Mouse (Mus musculus): ENCODE results near the gene Nck2. TPM values are rescaled to one million over a fixed set of nuclear protein-coding genes. Genes with fewer than 3 reads are reported as not detected.
A peak's percentile ranks its signal among the peaks of the same experiment; 100 is the strongest.

Nck2 gene
- total RNA-seq, 1 experiment = 20.3 TPM

- Histone ChIP-seq H3K4me1 (ENCODE audit: control insufficient read depth in 2 of 2, insufficient read depth in 2 of 2, low read length in 2 of 2, poor library complexity in 1 of 2) (no peaks in the 10 kb centered on the region), H3K27ac (ENCODE audit: insufficient read depth, low read depth, low read length, poor library complexity, severe bottlenecking) (no peak overlapping the region), H3K4me3 (ENCODE audit: insufficient read depth in 1 of 2, low read depth in 1 of 2, low read length in 2 of 2, poor library complexity in 1 of 2, severe bottlenecking in 1 of 2) (no peak overlapping the region), H3K9ac (ENCODE audit: insufficient read depth, low read depth, low read length, poor library complexity, severe bottlenecking) (no peak overlapping the region), H3K9me3 (ENCODE audit: control insufficient read depth, insufficient read depth, low read depth, low read length) (no peaks in the 10 kb centered on the region), H3K36me3 (ENCODE audit: control insufficient read depth, insufficient read depth, low read length, poor library complexity, severe bottlenecking) (peaks cover 2% of the 10 kb centered on the region; the same call in 1 of the 2 replicates)
- no peak for DNase-seq (ENCODE audit: low read depth, low spot score)
- TF ChIP-seq CHD2 (IDR thresholded peaks at IDR 0.05; ENCODE audit: low read depth, low read length) = no peak
- TF ChIP-seq HCFC1 (IDR thresholded peaks at IDR 0.05; ENCODE audit: borderline replicate concordance, insufficient read depth, low read length) = no peak
- no peak for TF ChIP-seq ZC3H11A (IDR thresholded peaks at IDR 0.05; ENCODE audit: borderline replicate concordance, low read depth, low read length)
- TF ChIP-seq MAFK (IDR thresholded peaks at IDR 0.05; ENCODE audit: insufficient read depth, low read depth, low read length) = no peak
- no peak for TF ChIP-seq ZNF384 (IDR thresholded peaks at IDR 0.05; ENCODE audit: low read depth, low read length)
- in situ Hi-C loops (cut with MboI; ENCODE audit: low sequenced_read_pairs in 2 of 2, unreplicated experiment in 2 of 2) = no loop called here
These were observed 120.9 kb downstream of the Nck2 start for GRCm38 (mm10) chr1:43565260-43565659.

- no peak overlapping the region for H3K4me3 ChIP-seq (ENCODE audit: insufficient read depth in 1 of 2, low read depth in 1 of 2, low read length in 2 of 2, poor library complexity in 1 of 2, severe bottlenecking in 1 of 2)
- H3K4me1 ChIP-seq (ENCODE audit: control insufficient read depth in 2 of 2, insufficient read depth in 2 of 2, low read length in 2 of 2, poor library complexity in 1 of 2) = peaks cover 0 to 2% of the 10 kb centered on the region in 2 experiments; a peak in 1 of 4 replicates
- no peaks in the 10 kb centered on the region for H3K9me3 ChIP-seq (ENCODE audit: control insufficient read depth, insufficient read depth, low read depth, low read length)
- no peak for DNase-seq (ENCODE audit: low read depth, low spot score)
- no peak overlapping the region for H3K9ac ChIP-seq (ENCODE audit: insufficient read depth, low read depth, low read length, poor library complexity, severe bottlenecking)
- H3K27ac ChIP-seq (ENCODE audit: insufficient read depth, low read depth, low read length, poor library complexity, severe bottlenecking) = no peak overlapping the region
- TF ChIP-seq CHD2 (IDR thresholded peaks at IDR 0.05; ENCODE audit: low read depth, low read length) (no peak), HCFC1 (IDR thresholded peaks at IDR 0.05; ENCODE audit: borderline replicate concordance, insufficient read depth, low read length) (no peak), ZNF384 (IDR thresholded peaks at IDR 0.05; ENCODE audit: low read depth, low read length) (no peak), ZC3H11A (IDR thresholded peaks at IDR 0.05; ENCODE audit: borderline replicate concordance, low read depth, low read length) (no peak), MAFK (IDR thresholded peaks at IDR 0.05; ENCODE audit: insufficient read depth, low read depth, low read length) (no peak)
- peaks cover 2% of the 10 kb centered on the region; the same call in 1 of the 2 replicates for H3K36me3 ChIP-seq (ENCODE audit: control insufficient read depth, insufficient read depth, low read length, poor library complexity, severe bottlenecking)
- in situ Hi-C loops (cut with MboI; ENCODE audit: low sequenced_read_pairs in 2 of 2, unreplicated experiment in 2 of 2) = no loop called here
These were observed 122.4 kb downstream of the Nck2 start for GRCm38 (mm10) chr1:43566677-43567377.

GRCm38 (mm10) chr1:43568824-43569223 is 124.4 kb downstream of the Nck2 start:
- Histone ChIP-seq H3K9ac (ENCODE audit: insufficient read depth, low read depth, low read length, poor library complexity, severe bottlenecking) (no peak overlapping the region), H3K4me1 (ENCODE audit: control insufficient read depth in 2 of 2, insufficient read depth in 2 of 2, low read length in 2 of 2, poor library complexity in 1 of 2) (peaks cover 0 to 2% of the 10 kb centered on the region in 2 experiments; a peak in 1 of 4 replicates), H3K36me3 (ENCODE audit: control insufficient read depth, insufficient read depth, low read length, poor library complexity, severe bottlenecking) (peaks cover 2% of the 10 kb centered on the region; the same call in 1 of the 2 replicates), H3K4me3 (ENCODE audit: insufficient read depth in 1 of 2, low read depth in 1 of 2, low read length in 2 of 2, poor library complexity in 1 of 2, severe bottlenecking in 1 of 2) (no peak overlapping the region), H3K9me3 (ENCODE audit: control insufficient read depth, insufficient read depth, low read depth, low read length) (no peaks in the 10 kb centered on the region), H3K27ac (ENCODE audit: insufficient read depth, low read depth, low read length, poor library complexity, severe bottlenecking) (no peak overlapping the region)
- in situ Hi-C loops (cut with MboI; ENCODE audit: low sequenced_read_pairs in 2 of 2, unreplicated experiment in 2 of 2) = no loop called here
- no peak for DNase-seq (ENCODE audit: low read depth, low spot score)
- TF ChIP-seq ZNF384 (IDR thresholded peaks at IDR 0.05; ENCODE audit: low read depth, low read length) = no peak
- no peak for TF ChIP-seq HCFC1 (IDR thresholded peaks at IDR 0.05; ENCODE audit: borderline replicate concordance, insufficient read depth, low read length)
- TF ChIP-seq MAFK (IDR thresholded peaks at IDR 0.05; ENCODE audit: insufficient read depth, low read depth, low read length) = no peak
- TF ChIP-seq CHD2 (IDR thresholded peaks at IDR 0.05; ENCODE audit: low read depth, low read length) = no peak
- no peak for TF ChIP-seq ZC3H11A (IDR thresholded peaks at IDR 0.05; ENCODE audit: borderline replicate concordance, low read depth, low read length)

- Histone ChIP-seq H3K27ac (ENCODE audit: insufficient read depth, low read depth, low read length, poor library complexity, severe bottlenecking) (no peak overlapping the region), H3K4me3 (ENCODE audit: insufficient read depth in 1 of 2, low read depth in 1 of 2, low read length in 2 of 2, poor library complexity in 1 of 2, severe bottlenecking in 1 of 2) (no peak overlapping the region), H3K36me3 (ENCODE audit: control insufficient read depth, insufficient read depth, low read length, poor library complexity, severe bottlenecking) (0 out of 2 replicates have a peak, but pooled peaks cover 2% of the 10 kb centered on the region), H3K9ac (ENCODE audit: insufficient read depth, low read depth, low read length, poor library complexity, severe bottlenecking) (no peak overlapping the region), H3K9me3 (ENCODE audit: control insufficient read depth, insufficient read depth, low read depth, low read length) (no peaks in the 10 kb centered on the region), H3K4me1 (ENCODE audit: control insufficient read depth in 2 of 2, insufficient read depth in 2 of 2, low read length in 2 of 2, poor library complexity in 1 of 2) (peaks cover 0 to 2% of the 10 kb centered on the region in 2 experiments; a peak in 1 of 4 replicates)
- DNase-seq (ENCODE audit: low read depth, low spot score) = peak; percentile 28
- in situ Hi-C loops (cut with MboI; ENCODE audit: low sequenced_read_pairs in 2 of 2, unreplicated experiment in 2 of 2) = no loop called here
- TF ChIP-seq MAFK (IDR thresholded peaks at IDR 0.05; ENCODE audit: insufficient read depth, low read depth, low read length) (no peak), CHD2 (IDR thresholded peaks at IDR 0.05; ENCODE audit: low read depth, low read length) (no peak), ZC3H11A (IDR thresholded peaks at IDR 0.05; ENCODE audit: borderline replicate concordance, low read depth, low read length) (no peak), HCFC1 (IDR thresholded peaks at IDR 0.05; ENCODE audit: borderline replicate concordance, insufficient read depth, low read length) (no peak), ZNF384 (IDR thresholded peaks at IDR 0.05; ENCODE audit: low read depth, low read length) (no peak)
These were observed 126.7 kb downstream of the Nck2 start for GRCm38 (mm10) chr1:43571105-43571504.
